Mouse (Mus musculus) thymus, adult 2 months (tissue): ENCODE results near the gene Fgfr2. TPM values are rescaled to one million over a fixed set of nuclear protein-coding genes. Genes with fewer than 3 reads are reported as not detected.

Experiments used
- DNase-seq: peaks from one replicate; pipeline ENCODE4 v3.0.0; 2021
- H3K27ac ChIP-seq: fragments of 200-500 bp; 2 replicates; pipeline ENCODE4 v1.5.1; 2012; ENCODE audit warnings: low read length, control low read depth; ENCODE audit not compliant: control insufficient read depth, insufficient read depth
- H3K27me3 ChIP-seq: fragments of 200-500 bp; 2 replicates; pipeline ENCODE4 v1.6.1; 2012; ENCODE audit warnings: mild to moderate bottlenecking, low read length, moderate library complexity, mixed read lengths; ENCODE audit not compliant: control insufficient read depth, insufficient read depth
- H3K36me3 ChIP-seq: fragments of 200-500 bp; 2 replicates; pipeline ENCODE4 v1.6.1; 2012; ENCODE audit warnings: mild to moderate bottlenecking, low read length, moderate library complexity; ENCODE audit not compliant: control insufficient read depth, insufficient read depth
- H3K4me1 ChIP-seq: fragments of 200-500 bp; replicated peaks from 2 replicates; pipeline ENCODE4 v1.6.1; 2012; ENCODE audit warnings: low read length; ENCODE audit not compliant: control insufficient read depth, insufficient read depth
- H3K4me3 ChIP-seq: fragments of 200-500 bp; 2 replicates; pipeline ENCODE4 v1.5.1; 2012; ENCODE audit warnings: mild to moderate bottlenecking, low read length, control low read depth, moderate library complexity; ENCODE audit not compliant: control insufficient read depth, insufficient read depth
- CTCF ChIP-seq: fragments of 200-500 bp; IDR thresholded peaks from 2 replicates; pipeline ENCODE4 v1.5.1; 2012; ENCODE audit warnings: mild to moderate bottlenecking, control low read depth, low read length, moderate library complexity, borderline replicate concordance; ENCODE audit not compliant: control insufficient read depth, poor library complexity, insufficient read depth; ENCODE audit errors: extremely low read depth
- POLR2A ChIP-seq: fragments of 200-500 bp; IDR thresholded peaks from 2 replicates; pipeline ENCODE4 v1.6.1; 2012; ENCODE audit warnings: mild to moderate bottlenecking, low read length, control low read depth, moderate library complexity; ENCODE audit not compliant: control insufficient read depth, poor library complexity, insufficient read depth; ENCODE audit errors: extremely low read depth
- WGBS: fragments of 180-500 bp; shearing (Covaris S2); methylation state at CpG from one replicate; pipeline ENCODE4 v1.1.7; 2018; 5-methylcytosine and 5-hydroxymethylcytosine counted together
- polyA plus RNA-seq: library from polyadenylated mRNA; depleted of rRNA; stranded (reverse); fragments of >200 nt; gene quantifications from 2 replicates; pipeline ENCODE4 v1.2.3, GENCODE M21; 2012

Fgfr2 gene
- polyA plus RNA-seq, 1 experiment = 12.1 TPM

DNA sequence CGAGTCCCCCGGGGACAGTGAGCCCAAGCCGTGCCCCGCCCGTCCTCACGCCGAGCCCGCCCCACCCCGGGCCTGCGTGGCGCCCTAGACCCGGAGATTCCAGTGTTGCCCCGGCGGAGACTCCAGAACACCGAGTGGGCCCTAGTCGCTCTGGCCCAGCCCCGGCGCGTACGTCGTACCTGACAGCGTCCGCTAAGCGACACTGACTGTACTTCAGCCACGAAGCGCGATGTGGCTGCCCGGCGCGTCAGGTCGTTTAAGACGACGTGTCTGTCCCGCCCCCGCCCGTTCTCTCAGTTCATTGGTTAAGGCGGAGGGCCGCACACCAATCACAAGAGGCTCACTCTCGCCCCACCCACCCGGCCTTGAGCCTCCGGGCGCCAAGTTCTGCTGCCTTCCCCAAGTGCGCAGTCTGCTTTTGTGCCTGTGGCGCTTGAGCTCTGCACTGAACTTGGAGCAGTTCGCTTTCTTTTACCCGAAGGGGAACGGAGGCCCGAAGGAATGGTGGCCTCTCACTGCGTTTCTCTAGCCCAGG, 547.0 kb downstream of the Fgfr2 start, which contains the start of gene Oat:
TSS of gene Oat (minus strand) at position 283 of the 535 bp plus-strand sequence.
- peaks cover 5% of the 10 kb centered on the region; the same call in 1 of the 2 replicates for H3K4me1 ChIP-seq
- H3K27me3 ChIP-seq = no peaks in the 10 kb centered on the region
- DNase-seq = peak; percentile 96
- H3K27ac ChIP-seq = peak within 1 kb of the TSS; percentile 57; the same call in 1 of the 2 replicates
- peak; percentile 80 for TF ChIP-seq POLR2A
- TF ChIP-seq CTCF = peak; percentile 59; the same call in 1 of the 2 replicates
- H3K4me3 ChIP-seq = peak within 1 kb of the TSS; percentile 88
- WGBS = under 1% methylated on average over 49 of the region's 49 CpGs
- no peaks in the 10 kb centered on the region for H3K36me3 ChIP-seq

- peaks cover 5% of the 10 kb centered on the region; the same call in 1 of the 2 replicates for H3K4me1 ChIP-seq
- 0% methylated on average over 13 of the region's 13 CpGs for WGBS
- peak; percentile 79 for DNase-seq
- no peaks in the 10 kb centered on the region for H3K27me3 ChIP-seq
- H3K4me3 ChIP-seq = peak overlapping the region; percentile 88
- H3K36me3 ChIP-seq = no peaks in the 10 kb centered on the region
- TF ChIP-seq POLR2A (no peak), CTCF (0 out of 2 replicates have a peak, but pooled peaks have one; percentile 12)
- H3K27ac ChIP-seq = peak overlapping the region; percentile 6; the same call in 1 of the 2 replicates
Measured at GRCm38 (mm10) chr7:132575623-132576022, 547.5 kb downstream of the Fgfr2 start.

DNA sequence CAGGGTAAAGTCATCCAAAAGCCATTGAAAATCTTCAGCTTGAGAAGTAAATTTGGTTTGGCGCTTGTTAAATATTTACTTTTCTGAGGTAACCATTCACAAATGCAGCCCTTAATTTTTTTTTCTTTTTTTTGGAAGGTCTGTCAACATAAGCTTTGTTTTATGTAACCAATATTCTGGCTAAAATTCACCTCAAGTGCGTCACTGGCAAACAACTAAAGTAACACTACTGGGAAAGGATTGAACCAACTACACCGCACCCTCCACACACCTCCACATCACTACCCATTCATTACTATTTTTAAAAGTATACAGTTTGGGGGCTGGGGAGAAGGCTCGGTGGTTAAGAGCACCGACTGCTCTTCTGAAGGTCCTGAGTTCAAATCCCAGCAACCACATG, 548.5 kb downstream of the Fgfr2 start:
- WGBS = 93% methylated on average over 5 of the region's 5 CpGs
- H3K36me3 ChIP-seq = no peaks in the 10 kb centered on the region
- H3K4me1 ChIP-seq = peaks cover 5% of the 10 kb centered on the region
- H3K4me3 ChIP-seq = no peak overlapping the region
- H3K27ac ChIP-seq = no peak overlapping the region
- no peak for TF ChIP-seq POLR2A
- no peak for TF ChIP-seq CTCF
- no peaks in the 10 kb centered on the region for H3K27me3 ChIP-seq
- DNase-seq = no peak

DNA sequence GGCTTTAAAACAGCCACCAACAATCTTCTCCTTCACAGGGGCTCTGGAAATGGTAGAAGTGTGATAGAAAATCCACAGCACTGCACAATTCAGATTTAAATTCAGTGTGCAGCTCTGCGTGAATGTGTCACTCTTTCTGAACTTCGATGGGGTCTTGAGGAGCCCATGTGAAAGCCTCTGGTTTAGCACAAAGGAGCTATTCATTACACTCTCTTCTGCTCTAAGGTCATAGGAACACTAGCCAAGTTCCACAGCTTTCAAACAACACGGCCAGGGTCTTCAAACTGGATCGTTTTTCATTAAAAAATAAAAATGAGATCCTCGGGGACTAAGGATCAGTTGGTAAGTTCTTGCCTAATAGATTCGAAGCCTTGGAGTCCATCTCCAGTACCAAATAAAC, 549.9 kb downstream of the Fgfr2 start:
- Histone ChIP-seq H3K27ac (no peak overlapping the region), H3K27me3 (no peaks in the 10 kb centered on the region), H3K4me3 (no peak overlapping the region), H3K36me3 (0 out of 2 replicates have a peak, but pooled peaks cover 2% of the 10 kb centered on the region), H3K4me1 (peaks cover 9% of the 10 kb centered on the region)
- DNase-seq = no peak
- WGBS = 91% methylated on average over 6 of the region's 6 CpGs
- TF ChIP-seq CTCF = no peak
- TF ChIP-seq POLR2A = no peak

DNA sequence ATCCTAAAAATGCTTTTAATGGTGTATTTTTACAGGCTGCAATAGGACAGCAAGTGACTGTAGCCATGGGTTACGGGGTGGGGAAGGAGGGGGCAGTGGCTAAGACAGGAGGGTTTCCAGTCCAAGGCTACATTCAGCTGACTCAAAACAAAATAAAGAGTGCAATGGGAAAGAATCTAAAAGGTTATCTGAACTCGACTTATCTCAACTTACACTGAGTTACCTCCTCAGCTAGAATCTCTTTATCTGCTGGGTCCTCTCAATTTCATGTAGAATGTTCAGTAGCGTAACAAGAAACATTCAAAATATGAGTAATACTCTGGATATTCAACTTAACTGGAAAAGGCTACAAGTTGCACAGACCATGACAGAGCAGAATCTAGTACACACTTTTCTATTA, 550.4 kb downstream of the Fgfr2 start:
- Histone ChIP-seq H3K4me3 (no peak overlapping the region), H3K27ac (no peak overlapping the region), H3K27me3 (no peaks in the 10 kb centered on the region), H3K36me3 (0 out of 2 replicates have a peak, but pooled peaks cover 3% of the 10 kb centered on the region), H3K4me1 (peaks cover 9% of the 10 kb centered on the region)
- DNase-seq = no peak
- WGBS = 91% methylated on average over 3 of the region's 3 CpGs
- TF ChIP-seq CTCF = no peak

- H3K4me1 ChIP-seq = peaks cover 6% of the 10 kb centered on the region
- no peak overlapping the region for H3K27ac ChIP-seq
- H3K36me3 ChIP-seq = peaks cover 3% of the 10 kb centered on the region; the same call in 1 of the 2 replicates
- DNase-seq = no peak
- H3K4me3 ChIP-seq = no peak overlapping the region
- WGBS = 95% methylated on average over 8 of the region's 8 CpGs
- no peaks in the 10 kb centered on the region for H3K27me3 ChIP-seq
- no peak for TF ChIP-seq POLR2A
- no peak for TF ChIP-seq CTCF
Measured at GRCm38 (mm10) chr7:132571481-132571880, 551.7 kb downstream of the Fgfr2 start.
